ENCODE assay signal across 20 mouse cellular contexts in genomic region chr6:72736872-72737271, GRCm38 (mm10). TPM values are rescaled to one million over a fixed set of nuclear protein-coding genes. Genes with fewer than 3 reads are reported as not detected.
DNase-seq lines count a peak whose midpoint lies in the region; ATAC-seq and TF ChIP-seq lines count a peak whose summit lies in the region.
"Had no signal": no experiment of that assay in that cellular context is flagged by ENCODE, and none has a peak within 500 bp of the region (broad histone marks: within the 10 kb centered on the region; RNA-seq: fewer than 3 reads in every experiment).

No protein-coding gene starts in this region.

- WGBS in embryonic facial prominence, embryonic 10.5 days: 81% methylated on average over 11 of the region's 11 CpGs
- WGBS in lung, embryonic 15.5 days: 68% methylated on average over 11 of the region's 11 CpGs

- H3K4me3 ChIP-seq in E14TG2a.4 (replicated peaks; ENCODE audit: low read length): 0 out of 2 replicates have a peak overlapping the region, but pooled peaks have one; percentile 30
- no peak overlapping the region for H3K4me3 ChIP-seq in embryonic facial prominence, embryonic 10.5 days
- no peak overlapping the region for H3K4me3 ChIP-seq in lung, embryonic 15.5 days
- H3K4me3 ChIP-seq: left cerebral cortex, adult 2 months; midbrain, embryonic 15.5 days; myocyte had no signal

- no peaks in the 10 kb centered on the region for H3K9me3 ChIP-seq in E14TG2a.4 (ENCODE audit: low read length)
- H3K9me3 ChIP-seq in embryonic facial prominence, embryonic 10.5 days: peaks cover 4% of the 10 kb centered on the region; the same call in 1 of the 2 replicates
- H3K9me3 ChIP-seq in lung, embryonic 15.5 days: no peaks in the 10 kb centered on the region
- H3K9me3 ChIP-seq: midbrain, embryonic 15.5 days had no signal

- ATAC-seq in lung, embryonic 15.5 days (ENCODE audit: borderline replicate concordance, extremely low read depth, low FRiP score, low TSS enrichment): no peak
- ATAC-seq: inflammation-experienced regulatory T-cells, adult 6 months; midbrain, embryonic 15.5 days had no signal

- intact Hi-C loops in gastrocnemius, postnatal 14 days (cut with DNase I; ENCODE audit: low total_unique reads): no loop called here

- H3K27me3 ChIP-seq in E14TG2a.4 (ENCODE audit: insufficient read depth, low read length): no peaks in the 10 kb centered on the region
- H3K27me3 ChIP-seq in embryonic facial prominence, embryonic 10.5 days (replicated peaks; ENCODE audit: low read depth, poor library complexity, severe bottlenecking): no peaks in the 10 kb centered on the region
- H3K27me3 ChIP-seq in lung, embryonic 15.5 days: no peaks in the 10 kb centered on the region
- H3K27me3 ChIP-seq: midbrain, embryonic 15.5 days had no signal

- no peak overlapping the region for H3K4me2 ChIP-seq in lung, embryonic 15.5 days
- H3K4me2 ChIP-seq: hindbrain, embryonic 14.5 days; liver, embryonic 11.5 days; midbrain, embryonic 15.5 days had no signal

- peaks cover 96% of the 10 kb centered on the region for H3K4me1 ChIP-seq in E14TG2a.4 (replicated peaks; ENCODE audit: low read depth, low read length)
- H3K4me1 ChIP-seq in embryonic facial prominence, embryonic 10.5 days: peaks cover 59% of the 10 kb centered on the region
- H3K4me1 ChIP-seq in lung, embryonic 15.5 days: peaks cover 49% of the 10 kb centered on the region

- no peak overlapping the region for H3K9ac ChIP-seq in lung, embryonic 15.5 days
- H3K9ac ChIP-seq: hindbrain, embryonic 14.5 days; midbrain, embryonic 15.5 days had no signal

- TF ChIP-seq CTCF in E14TG2a.4 (conservative IDR thresholded peaks at IDR 0.05; ENCODE audit: low read length): no peak

- DNase-seq in embryonic facial prominence, embryonic 10.5 days (ENCODE audit: low spot score): no peak
- peak; percentile 79 for DNase-seq in lung, postnatal 36 days
- DNase-seq in right cerebral cortex, postnatal 14 days: no peak
- no peak for DNase-seq in cerebellum, postnatal 14 days
- no peak for DNase-seq in gastrocnemius, postnatal 14 days
- DNase-seq in spleen, postnatal 4 days (ENCODE audit: low spot score in 2 of 2): no peak
- DNase-seq: adrenal gland, postnatal 25 days; cerebellum, adult 9-11 months; kidney, adult 2 months; kidney, postnatal 10 days; thymus, postnatal 25 days had no signal

- H3K36me3 ChIP-seq in E14TG2a.4 (ENCODE audit: insufficient read depth, low read length): peaks cover 24% of the 10 kb centered on the region
- peaks cover 56% of the 10 kb centered on the region for H3K36me3 ChIP-seq in embryonic facial prominence, embryonic 10.5 days (replicated peaks)
- no peaks in the 10 kb centered on the region for H3K36me3 ChIP-seq in lung, embryonic 15.5 days
- H3K36me3 ChIP-seq: midbrain, embryonic 15.5 days had no signal

- 0 out of 2 replicates have a peak overlapping the region, but pooled peaks have one; percentile 32 for H3K27ac ChIP-seq in embryonic facial prominence, embryonic 10.5 days (replicated peaks)
- H3K27ac ChIP-seq in lung, embryonic 15.5 days: peak overlapping the region; percentile 65
- H3K27ac ChIP-seq: hindbrain, embryonic 14.5 days; left cerebral cortex, adult 2 months; macrophage; midbrain, embryonic 15.5 days had no signal

RNA-seq across cellular contexts. Expression of gene Tcf7l1, which starts 52.2 kb away (rescaled TPM):
- 34.8 and 37.1 TPM in 2 replicates for polyA plus RNA-seq in embryonic facial prominence, embryonic 10.5 days (2016; fragmentation: Nextera tagmentation; extraction: Ambion mirVana)
- polyA plus RNA-seq in lung, embryonic 15.5 days (2015; fragmentation: Nextera tagmentation; extraction: Ambion mirVana): 31.5 and 33.8 TPM in 2 replicates
- total RNA-seq in gastrocnemius, postnatal 14 days (2021): 10 to 100 TPM in 1 of 2 experiments, 1 to 10 TPM in 1; 9.6 to 10.4 TPM
- polyA plus RNA-seq: macrophage had no signal
